Mouse (Mus musculus) gastrocnemius, postnatal 4 days (tissue): ENCODE data around the gene Csf3r. TPM values are rescaled to one million over a fixed set of nuclear protein-coding genes. Genes with fewer than 3 reads are reported as not detected.
A peak's percentile ranks its signal among the peaks of the same experiment; 100 is the strongest.

Experiments used
- DNase-seq, 2 experiments: peaks; one replicate each; pipeline ENCODE4 v3.0.0; 2021 to 2022; ENCODE audit warnings: low spot score in 2 of 2, mixed read lengths in 2 of 2
- total RNA-seq, 2 experiments: library from RNA; stranded (reverse); gene quantifications; 2 replicates each; pipeline ENCODE4 v1.2.3; 2021

Gene Csf3r
- total RNA-seq, 2 experiments from 2014 or later = 0.29 to 0.93 TPM

- DNase-seq = no peak
These were observed 27.3 kb downstream of the Csf3r start for GRCm38 (mm10) chr4:126051617-126052016.

DNA sequence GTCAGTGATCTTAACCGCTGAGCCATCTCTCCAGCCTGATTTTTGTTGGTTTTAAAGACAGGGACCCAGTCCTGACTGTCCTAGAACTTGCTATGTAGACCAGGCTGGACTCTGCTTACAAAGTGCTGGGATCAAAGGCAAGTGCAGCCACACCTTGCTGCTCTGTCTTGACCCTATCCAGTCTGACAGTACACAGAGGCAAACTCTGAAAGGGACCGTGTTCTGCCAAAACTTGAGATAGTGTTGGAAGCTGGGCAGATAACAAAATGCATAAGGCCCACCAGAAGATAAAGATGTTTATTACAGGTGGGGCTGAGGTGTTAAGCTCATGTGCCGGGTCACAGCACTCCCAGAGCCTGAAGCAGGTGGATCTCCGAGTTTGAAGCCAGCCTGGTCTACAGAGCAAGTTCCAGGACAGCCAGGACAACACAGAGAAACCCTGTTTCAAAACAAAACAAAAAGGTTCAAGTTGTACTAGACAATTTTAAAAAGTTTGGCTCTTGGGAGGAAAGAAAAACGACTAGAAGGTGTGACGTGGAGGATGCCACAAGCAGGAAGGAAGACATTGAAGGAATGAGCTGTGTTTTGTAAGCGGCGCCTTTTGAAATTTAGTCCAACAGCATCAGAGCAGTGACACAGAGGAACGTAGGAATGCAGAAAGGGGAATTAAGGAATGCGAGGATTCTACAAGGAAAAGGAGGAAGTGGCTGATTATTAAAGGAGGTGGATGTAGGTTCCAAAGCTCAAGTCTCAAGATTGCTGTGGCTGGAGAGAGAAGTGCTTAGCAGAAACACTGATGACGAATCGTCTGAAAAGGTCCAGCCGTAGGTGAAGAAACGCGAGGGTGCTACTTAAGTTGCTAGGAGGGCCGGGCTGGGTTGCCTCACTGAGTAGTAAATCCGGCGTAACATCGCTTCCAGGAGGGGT lies 33.1 kb downstream of the Csf3r start:
- no peak for DNase-seq

DNA sequence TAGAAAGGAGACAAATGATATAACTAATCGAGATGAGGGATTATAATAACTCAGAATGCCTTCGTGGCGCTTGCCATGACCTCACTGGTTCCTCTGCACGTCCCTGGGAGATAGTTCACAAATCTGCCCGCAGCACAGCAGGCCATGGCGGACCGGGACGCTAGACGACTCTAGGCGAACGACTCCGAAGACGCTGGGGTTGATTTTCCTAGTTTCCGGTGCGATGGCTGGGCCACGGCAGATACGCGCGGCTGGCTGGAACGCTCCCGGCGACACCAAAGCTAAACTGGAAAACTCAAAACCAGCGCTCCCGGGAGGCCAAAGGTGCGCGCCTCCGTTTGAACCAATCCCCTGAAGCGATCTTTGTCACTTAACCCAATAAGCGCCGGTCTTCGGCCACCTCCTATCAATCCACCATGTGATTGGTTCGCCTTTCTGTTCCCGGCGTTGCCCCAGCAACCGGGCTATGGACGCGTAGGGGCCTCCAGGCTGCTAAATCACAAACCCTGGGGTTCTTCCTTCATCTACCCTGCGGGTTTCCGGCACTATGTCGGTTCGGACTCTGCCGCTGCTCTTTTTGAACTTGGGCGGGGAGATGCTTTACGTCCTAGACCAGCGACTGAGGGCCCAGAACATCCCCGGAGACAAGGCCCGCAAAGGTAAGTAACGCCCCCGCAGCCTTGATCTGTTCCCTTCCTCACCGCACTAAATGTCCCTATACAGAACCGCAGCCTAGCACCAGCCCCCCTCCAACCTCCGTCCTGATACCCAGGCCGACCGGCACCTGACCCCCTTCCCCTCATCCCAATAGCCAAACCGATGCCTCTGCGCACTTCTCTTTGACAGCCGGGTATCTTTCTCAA lies 34.0 kb downstream of the Csf3r start, which contains the start of gene Oscp1:
Oscp1 (plus strand) TSS at position 432 of the 863 bp plus-strand sequence.
- DNase-seq = peak; percentile 72 to 86

DNA sequence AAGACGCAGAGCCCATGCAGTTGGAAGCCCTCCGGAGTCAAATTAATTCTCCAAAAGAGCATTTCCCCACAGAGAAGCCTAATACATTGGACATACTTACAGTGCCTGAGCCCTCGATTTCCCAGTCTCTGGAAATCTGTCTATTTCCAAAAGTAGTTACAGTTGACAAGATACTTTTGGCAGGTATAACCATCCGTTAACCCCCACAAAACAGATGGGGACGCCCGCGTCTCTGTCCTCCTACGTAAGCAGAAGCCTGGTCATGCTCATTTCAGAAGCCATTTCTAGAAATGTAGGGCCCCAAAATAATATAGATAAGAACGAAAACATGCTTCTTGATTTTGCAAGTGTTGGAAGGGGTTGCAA lies 34.6 kb downstream of the Csf3r start:
- no peak for DNase-seq

GRCm38 (mm10) chr4:126062856-126063255 lies 38.5 kb downstream of the Csf3r start:
- no peak for DNase-seq

- no peak for DNase-seq
These were observed 40.9 kb downstream of the Csf3r start for GRCm38 (mm10) chr4:126065241-126065640.

- DNase-seq = no peak
These were observed 43.2 kb downstream of the Csf3r start for GRCm38 (mm10) chr4:126067401-126068077.

DNA sequence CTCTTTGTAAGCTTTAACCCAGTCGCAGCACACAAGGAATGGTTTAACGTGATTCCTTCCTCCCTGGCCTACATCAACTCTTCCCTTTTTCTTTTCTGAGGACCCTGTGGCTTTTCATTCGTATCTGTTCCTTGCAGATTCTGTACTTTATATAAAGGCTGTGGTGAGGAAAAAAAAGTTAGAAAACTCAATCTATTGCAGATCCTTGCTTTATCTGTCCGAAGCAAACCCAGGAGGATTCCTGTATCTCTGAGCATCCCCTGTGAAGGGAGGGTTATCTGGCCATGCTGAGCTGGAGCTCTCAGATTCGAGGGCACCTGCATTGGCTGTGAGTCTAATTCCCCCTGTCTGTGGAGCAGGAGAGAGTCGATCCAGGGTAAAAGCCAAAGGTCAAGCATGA lies 44.5 kb downstream of the Csf3r start:
- DNase-seq = no peak

GRCm38 (mm10) chr4:126077833-126078232 lies 53.5 kb downstream of the Csf3r start:
- DNase-seq = no peak

DNA sequence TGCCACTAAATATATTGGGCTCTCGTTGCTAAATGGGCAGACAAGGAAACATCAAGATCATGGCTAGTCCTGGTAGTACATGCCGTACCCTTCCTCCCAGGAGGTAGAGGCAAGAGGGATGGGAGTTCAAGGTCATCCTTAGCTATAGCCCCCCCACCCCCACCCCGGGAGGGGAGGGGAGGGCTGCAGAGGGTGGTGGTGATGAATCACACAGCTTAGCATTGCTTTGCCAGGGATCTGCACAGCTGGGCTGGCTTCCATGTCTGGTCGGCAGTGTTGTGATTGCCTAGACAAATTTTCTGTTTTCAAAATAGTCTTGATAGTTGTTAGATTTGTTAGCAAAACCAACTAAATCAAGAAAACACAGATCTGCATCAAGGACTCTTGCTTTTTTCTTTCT lies 54.9 kb downstream of the Csf3r start:
- DNase-seq = no peak

DNA sequence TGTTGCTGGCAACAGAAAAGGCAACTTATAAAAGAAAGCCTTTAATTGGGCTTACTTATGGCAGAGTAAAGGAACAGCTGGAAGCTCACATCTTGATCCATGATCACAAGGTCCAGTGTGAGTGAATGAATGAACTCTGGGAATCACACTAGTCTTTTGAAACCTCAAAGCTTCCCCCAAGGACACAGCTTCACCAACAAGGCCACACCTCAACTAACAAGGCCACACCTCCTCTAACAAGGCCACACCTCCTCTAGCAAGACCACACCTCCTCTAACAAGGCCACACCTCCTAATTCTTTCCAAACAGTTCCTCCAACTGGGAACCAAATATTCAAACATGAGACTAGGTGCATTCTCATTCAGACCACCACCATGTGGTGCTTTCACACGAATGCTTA lies 57.3 kb downstream of the Csf3r start:
- no peak for DNase-seq

DNA sequence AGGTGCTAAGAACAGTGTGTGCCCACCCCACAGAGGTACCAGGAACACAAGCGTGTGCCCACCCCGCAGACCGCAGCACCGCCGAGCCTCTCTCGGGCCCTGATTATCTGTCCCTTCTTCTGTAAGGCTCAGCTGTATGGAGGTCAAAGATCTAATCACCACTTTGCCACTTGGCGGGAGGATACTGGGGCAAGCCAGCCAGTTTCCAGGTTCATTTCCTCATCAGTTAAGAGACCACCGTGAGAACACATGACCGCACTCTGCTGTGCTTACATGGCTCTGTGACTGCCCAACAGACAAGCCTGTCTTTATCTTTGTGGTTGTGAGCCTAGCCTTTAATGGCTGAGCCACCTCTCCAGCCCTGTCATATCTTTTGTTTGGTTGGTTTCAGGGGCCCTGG lies 58.7 kb downstream of the Csf3r start:
- DNase-seq = no peak

DNA sequence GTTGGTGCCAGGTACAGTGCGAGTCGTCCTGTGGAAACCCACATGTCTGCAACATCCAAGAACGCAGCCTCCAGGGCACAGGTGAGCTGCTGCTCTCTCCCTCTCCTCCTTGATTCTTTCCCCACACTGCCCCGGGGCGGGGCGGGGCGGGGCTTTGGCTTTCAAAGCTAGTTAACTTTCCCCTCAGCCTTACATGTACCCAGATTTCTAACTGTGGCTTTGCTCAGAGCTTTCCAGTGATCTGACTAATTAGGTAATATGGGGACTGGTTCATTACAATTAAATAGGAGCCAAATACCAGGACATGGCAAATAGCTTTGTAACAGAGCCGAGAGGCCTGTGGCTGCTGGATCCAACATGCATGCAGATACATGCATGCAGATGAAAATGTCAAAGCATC lies 60.0 kb downstream of the Csf3r start:
- DNase-seq = no peak

DNA sequence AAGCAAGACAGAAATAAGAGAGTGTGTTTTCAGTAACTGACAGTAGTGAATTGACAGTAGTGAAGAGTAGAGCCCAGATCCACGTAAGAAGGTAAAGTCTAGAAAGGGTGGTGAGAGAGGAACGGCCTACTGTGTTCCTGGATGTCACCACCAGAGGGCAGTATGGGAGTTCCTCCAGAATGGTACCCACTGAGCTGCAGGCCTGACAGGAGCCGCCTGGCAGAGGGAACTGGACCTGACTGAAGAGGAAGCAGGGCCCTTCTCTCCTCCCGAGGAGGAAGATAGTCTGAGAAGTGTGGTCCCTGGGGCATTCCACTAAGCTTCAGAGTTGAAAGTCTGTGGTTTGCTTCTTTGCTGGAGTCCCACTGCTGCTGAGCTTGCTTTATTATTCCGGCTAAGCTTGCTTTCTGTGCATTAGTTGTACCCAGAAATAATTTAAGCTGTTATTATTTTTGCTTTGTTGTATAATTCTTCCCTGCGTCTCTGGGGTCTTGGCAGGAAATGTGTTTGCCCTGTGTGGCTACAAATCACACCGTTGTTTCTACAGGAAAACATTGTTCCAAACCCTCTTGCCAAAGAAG lies 61.7 kb downstream of the Csf3r start:
- DNase-seq = peak; percentile 72 to 82

DNA sequence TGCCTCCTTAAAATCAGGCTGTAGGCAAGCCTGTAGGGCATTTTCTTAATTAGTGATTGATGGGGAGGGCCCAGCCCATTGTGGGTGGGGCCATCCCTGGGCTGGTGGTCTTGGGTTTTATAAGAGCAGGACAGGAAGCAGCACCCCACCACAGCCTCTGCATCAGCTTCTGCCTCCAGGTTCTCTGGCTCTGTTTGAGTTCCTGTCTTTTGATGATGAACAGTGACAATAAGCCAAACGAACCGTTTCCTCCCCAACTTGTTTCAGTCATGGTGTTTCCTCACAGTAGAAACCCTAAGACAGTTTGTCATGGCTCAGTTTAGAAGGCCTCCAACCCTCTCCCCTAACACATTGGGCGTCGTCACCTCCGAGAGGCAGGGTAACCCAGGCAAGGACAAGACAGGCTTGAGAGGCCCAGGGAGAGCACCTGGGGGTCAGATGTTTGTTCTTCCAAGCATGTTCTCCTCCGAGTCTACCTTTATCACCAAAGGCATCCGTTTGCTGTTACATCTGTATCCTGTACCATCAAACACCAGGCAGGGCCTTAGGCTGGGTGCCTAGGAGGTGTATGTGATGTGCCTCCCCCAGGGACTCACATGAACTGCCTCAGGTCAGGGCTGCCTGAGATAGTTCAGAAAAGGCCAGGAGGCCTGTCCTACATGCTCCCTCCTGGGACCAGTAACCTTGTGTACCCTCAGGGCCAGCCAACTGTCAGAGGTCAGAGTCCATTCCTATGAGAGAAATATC lies 65.9 kb downstream of the Csf3r start:
- DNase-seq = no peak

GRCm38 (mm10) chr4:126090848-126091124 lies 66.4 kb downstream of the Csf3r start:
- DNase-seq = no peak

DNA sequence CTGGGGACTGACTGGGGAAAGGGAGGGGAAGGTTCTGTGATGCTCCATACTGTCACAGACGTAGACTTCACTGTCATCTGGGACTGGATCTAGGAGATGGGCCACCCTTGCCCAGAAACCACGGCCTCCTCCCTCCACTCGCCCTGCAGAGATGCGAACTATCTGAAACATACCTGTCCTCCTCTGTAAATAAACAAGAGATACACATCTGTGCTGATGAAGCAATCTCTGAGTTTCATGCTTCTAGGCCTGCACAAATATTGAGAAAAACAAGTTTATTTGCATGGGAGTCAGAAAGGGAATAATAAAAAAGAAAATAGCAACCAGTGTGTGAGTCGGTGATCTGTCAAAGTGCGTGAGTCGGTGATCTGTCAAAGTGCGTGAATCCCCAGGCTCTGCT lies 67.5 kb downstream of the Csf3r start:
- DNase-seq = no peak
